Mouse (Mus musculus) stomach, postnatal 0 days (tissue): ENCODE data around the gene Pcdh9. TPM values are rescaled to one million over a fixed set of nuclear protein-coding genes. Genes with fewer than 3 reads are reported as not detected.

Experiments used
- ATAC-seq: fragments of 200-750 bp; cut with Nextera tagmentation; 2 replicates; pipeline ENCODE4 v1.8.0; 2017; ENCODE audit not compliant: low FRiP score, low TSS enrichment
- DNase-seq: peaks from one replicate; pipeline ENCODE4 v3.0.0-alpha.2; 2016; ENCODE audit warnings: low spot score
- H3K27ac ChIP-seq: fragments of 300-500 bp; sonication (generic); replicated peaks from 2 replicates; pipeline ENCODE4 v1.5.1; 2014; ENCODE audit warnings: mild to moderate bottlenecking, control low read depth
- H3K27me3 ChIP-seq: fragments of 300-500 bp; sonication (generic); 2 replicates; pipeline ENCODE4 v1.6.1; 2014; ENCODE audit warnings: low read length; ENCODE audit not compliant: control insufficient read depth, insufficient read depth
- H3K36me3 ChIP-seq: fragments of 300-500 bp; sonication (generic); 2 replicates; pipeline ENCODE4 v1.6.1; 2014; ENCODE audit warnings: low read length, mixed read lengths; ENCODE audit not compliant: control insufficient read depth, insufficient read depth
- H3K4me1 ChIP-seq: fragments of 300-500 bp; sonication (generic); replicated peaks from 2 replicates; pipeline ENCODE4 v1.6.1; 2014; ENCODE audit warnings: antibody characterized with exemption; ENCODE audit not compliant: control insufficient read depth, insufficient read depth
- H3K4me2 ChIP-seq: fragments of 300-500 bp; sonication (generic); replicated peaks from 2 replicates; pipeline ENCODE4 v1.6.1; 2014; ENCODE audit warnings: low read depth, mild to moderate bottlenecking, control low read depth, moderate library complexity
- H3K4me3 ChIP-seq: fragments of 300-500 bp; sonication (generic); 2 replicates; pipeline ENCODE4 v1.5.1; 2014; ENCODE audit warnings: low read depth, low read length, control low read depth
- H3K9ac ChIP-seq: fragments of 300-500 bp; sonication (generic); 2 replicates; pipeline ENCODE4 v1.6.1; 2014; ENCODE audit warnings: mild to moderate bottlenecking, low read length, control low read depth, mixed read lengths
- H3K9me3 ChIP-seq: fragments of 300-500 bp; sonication (generic); 2 replicates; pipeline ENCODE4 v1.6.1; 2016; ENCODE audit warnings: low read length; ENCODE audit not compliant: control insufficient read depth
- CTCF ChIP-seq: IDR thresholded peaks from 2 replicates; pipeline ENCODE4 v1.5.1; 2016; ENCODE audit warnings: antibody characterized with exemption, low read depth, mild to moderate bottlenecking, moderate library complexity
- EP300 ChIP-seq: optimal IDR thresholded peaks from 2 replicates; pipeline ENCODE3; 2016; ENCODE audit warnings: antibody characterized with exemption
- WGBS: fragments of 180-500 bp; shearing (Covaris S2); extraction: QIAGEN DNeasy Blood & Tissue Kit; methylation state at CpG from one replicate; pipeline ENCODE4 v1.1.7; 2014; 5-methylcytosine and 5-hydroxymethylcytosine counted together
- polyA plus RNA-seq: library from polyadenylated mRNA; unstranded; fragments of >200 nt; fragmentation: Nextera tagmentation; extraction: Ambion mirVana; gene quantifications from 2 replicates; pipeline ENCODE4 v1.2.1, GENCODE M21; 2015

Gene Pcdh9
- polyA plus RNA-seq, 1 experiment from 2014 or later = 4.0 TPM

- Histone ChIP-seq H3K9me3 (no peaks in the 10 kb centered on the region), H3K9ac (no peak overlapping the region), H3K4me1 (no peaks in the 10 kb centered on the region), H3K4me2 (no peak overlapping the region), H3K4me3 (no peak overlapping the region), H3K27ac (no peak overlapping the region), H3K27me3 (no peaks in the 10 kb centered on the region), H3K36me3 (no peaks in the 10 kb centered on the region)
- WGBS = 81% methylated on average over 4 of the region's 4 CpGs
- TF ChIP-seq CTCF (no peak), EP300 (no peak)
- ATAC-seq (no peak), DNase-seq (no peak)
Observed at GRCm38 (mm10) chr14:93786234-93786633, 104.2 kb downstream of the Pcdh9 start.

DNA sequence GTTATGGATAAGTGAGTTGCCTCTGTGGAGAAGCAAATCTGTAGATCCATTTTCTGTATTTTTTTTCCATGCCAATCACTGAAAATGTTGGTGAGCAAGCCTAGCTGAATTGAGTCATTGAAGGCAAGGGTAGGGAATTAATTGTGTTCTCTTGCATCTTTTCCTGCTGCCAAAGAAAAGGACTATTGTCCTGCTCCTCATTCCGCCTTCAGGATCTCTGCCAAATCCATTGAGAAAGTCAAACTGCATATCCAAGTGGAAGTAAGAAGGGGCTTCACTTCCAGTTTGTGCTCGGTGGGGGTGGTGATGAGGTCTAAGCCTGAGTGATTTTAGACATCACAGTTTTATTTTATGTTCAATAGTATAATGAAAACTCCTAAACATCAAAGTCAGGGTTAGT, 105.4 kb downstream of the Pcdh9 start:
- 76% methylated on average over 2 of the region's 2 CpGs for WGBS
- Histone ChIP-seq H3K4me2 (no peak overlapping the region), H3K4me1 (no peaks in the 10 kb centered on the region), H3K9me3 (no peaks in the 10 kb centered on the region), H3K27me3 (no peaks in the 10 kb centered on the region), H3K9ac (no peak overlapping the region), H3K4me3 (no peak overlapping the region), H3K27ac (no peak overlapping the region), H3K36me3 (no peaks in the 10 kb centered on the region)
- ATAC-seq = no peak
- TF ChIP-seq CTCF (no peak), EP300 (no peak)
- DNase-seq = no peak

DNA sequence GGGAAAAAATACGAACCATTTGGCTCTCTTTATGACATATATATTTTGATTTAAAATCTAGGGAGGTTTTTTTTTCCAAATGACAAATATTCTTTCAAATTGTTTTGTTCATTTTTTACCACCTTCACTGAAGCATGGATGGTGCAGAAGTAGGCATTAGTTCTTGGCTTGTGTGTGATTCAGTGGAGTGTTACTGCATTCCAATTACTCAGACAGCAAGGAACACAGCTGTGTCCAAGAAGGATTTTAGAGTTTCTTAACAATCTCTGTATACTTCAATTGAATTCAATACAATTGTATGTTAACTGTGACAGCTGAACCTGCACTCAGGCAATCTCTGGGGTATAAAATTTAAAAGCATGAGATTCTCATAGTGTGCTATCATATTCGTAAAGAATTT, 127.6 kb downstream of the Pcdh9 start:
- DNase-seq (no peak), ATAC-seq (no peak)
- Histone ChIP-seq H3K27me3 (no peaks in the 10 kb centered on the region), H3K4me3 (no peak overlapping the region), H3K4me1 (no peaks in the 10 kb centered on the region), H3K9ac (no peak overlapping the region), H3K9me3 (no peaks in the 10 kb centered on the region), H3K36me3 (no peaks in the 10 kb centered on the region), H3K4me2 (no peak overlapping the region), H3K27ac (no peak overlapping the region)
- no peak for TF ChIP-seq EP300
- no peak for TF ChIP-seq CTCF
- 77% methylated on average over 2 of the region's 2 CpGs for WGBS

DNA sequence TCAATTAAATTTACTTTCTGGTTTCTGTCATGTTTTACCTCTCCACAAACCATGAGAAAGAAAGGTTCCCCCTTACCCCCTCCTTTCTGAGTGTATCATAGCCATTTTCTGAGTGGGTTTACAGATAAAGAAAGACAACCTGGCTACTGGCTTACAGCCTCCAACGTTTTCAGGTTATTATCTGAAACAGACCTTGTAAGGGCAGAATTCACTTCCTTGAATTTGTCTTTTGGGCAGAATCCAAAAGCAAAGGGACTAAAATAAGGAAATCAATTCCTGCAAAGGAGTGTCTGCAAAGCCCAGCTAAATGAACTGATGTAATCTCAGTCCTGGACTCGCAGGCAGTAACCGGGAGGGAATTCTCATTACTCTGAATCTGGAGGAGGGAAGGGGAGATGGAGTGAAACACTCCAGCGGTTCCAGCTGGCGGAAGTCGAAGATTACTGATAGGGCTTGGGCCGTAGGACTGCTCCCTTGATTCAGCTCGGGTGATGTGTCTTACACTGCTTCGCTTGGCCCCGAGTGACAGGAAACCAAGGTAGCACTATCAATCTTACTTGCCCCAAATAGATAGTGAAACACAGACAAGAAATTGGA, 156.3 kb downstream of the Pcdh9 start:
- Histone ChIP-seq H3K4me2 (no peak overlapping the region), H3K4me1 (no peaks in the 10 kb centered on the region), H3K9me3 (no peaks in the 10 kb centered on the region), H3K36me3 (no peaks in the 10 kb centered on the region), H3K27me3 (no peaks in the 10 kb centered on the region), H3K27ac (no peak overlapping the region), H3K4me3 (no peak overlapping the region), H3K9ac (no peak overlapping the region)
- ATAC-seq (no peak), DNase-seq (no peak)
- TF ChIP-seq EP300 (no peak), CTCF (no peak)
- 36% methylated on average over 10 of the region's 10 CpGs for WGBS

DNA sequence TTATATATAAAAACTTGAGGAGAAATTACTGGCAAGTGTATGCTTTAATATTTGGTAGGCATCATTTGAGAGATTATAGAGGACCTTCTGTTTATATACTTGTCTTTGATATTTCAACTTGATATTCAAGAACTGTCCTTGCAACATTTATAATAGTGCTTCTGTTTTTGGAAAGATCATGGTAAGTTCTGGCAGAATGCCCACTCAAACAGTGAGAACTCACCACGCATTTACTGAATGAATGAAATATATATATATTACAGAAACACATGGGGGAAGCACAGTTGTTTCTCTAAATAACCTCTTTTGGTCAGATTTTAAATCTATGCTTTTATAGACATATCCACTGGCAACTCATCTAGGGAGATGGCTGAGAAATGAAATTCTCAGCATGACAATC, 164.7 kb downstream of the Pcdh9 start:
- 35% methylated on average over 1 of the region's 1 CpGs for WGBS
- Histone ChIP-seq H3K9ac (no peak overlapping the region), H3K36me3 (no peaks in the 10 kb centered on the region), H3K27ac (no peak overlapping the region), H3K4me2 (no peak overlapping the region), H3K4me1 (no peaks in the 10 kb centered on the region), H3K27me3 (no peaks in the 10 kb centered on the region), H3K9me3 (no peaks in the 10 kb centered on the region), H3K4me3 (no peak overlapping the region)
- ATAC-seq (no peak), DNase-seq (no peak)
- no peak for TF ChIP-seq EP300
- TF ChIP-seq CTCF = no peak

GRCm38 (mm10) chr14:93719208-93719607, 171.3 kb downstream of the Pcdh9 start:
- Histone ChIP-seq H3K27ac (no peak overlapping the region), H3K36me3 (no peaks in the 10 kb centered on the region), H3K4me3 (no peak overlapping the region), H3K4me2 (no peak overlapping the region), H3K27me3 (no peaks in the 10 kb centered on the region), H3K4me1 (no peaks in the 10 kb centered on the region), H3K9ac (no peak overlapping the region), H3K9me3 (no peaks in the 10 kb centered on the region)
- ATAC-seq = no peak
- WGBS = 65% methylated on average over 1 of the region's 1 CpGs
- TF ChIP-seq EP300 (no peak), CTCF (no peak)
- no peak for DNase-seq
